Mouse (Mus musculus) olfactory bulb, adult 2 months (tissue): ENCODE measurements around the gene Sgms1.

ENCODE experiments used
- CTCF ChIP-seq: fragments of 200-500 bp; IDR thresholded peaks from 2 replicates; pipeline ENCODE4 v1.5.1; 2012; ENCODE audit warnings: low read depth, mild to moderate bottlenecking, low read length, moderate library complexity; ENCODE audit not compliant: insufficient read depth
- POLR2A ChIP-seq: fragments of 200-500 bp; IDR thresholded peaks from 2 replicates; pipeline ENCODE4 v1.6.1; 2012; ENCODE audit warnings: mild to moderate bottlenecking, low read depth, low read length, moderate library complexity; ENCODE audit not compliant: insufficient read depth

- TF ChIP-seq POLR2A (no peak), CTCF (no peak)
Measured at GRCm38 (mm10) chr19:32181721-32182394, 207.7 kb downstream of the Sgms1 start.
